ENCODE assay signal across 8 mouse cellular contexts in the genomic region with DNA sequence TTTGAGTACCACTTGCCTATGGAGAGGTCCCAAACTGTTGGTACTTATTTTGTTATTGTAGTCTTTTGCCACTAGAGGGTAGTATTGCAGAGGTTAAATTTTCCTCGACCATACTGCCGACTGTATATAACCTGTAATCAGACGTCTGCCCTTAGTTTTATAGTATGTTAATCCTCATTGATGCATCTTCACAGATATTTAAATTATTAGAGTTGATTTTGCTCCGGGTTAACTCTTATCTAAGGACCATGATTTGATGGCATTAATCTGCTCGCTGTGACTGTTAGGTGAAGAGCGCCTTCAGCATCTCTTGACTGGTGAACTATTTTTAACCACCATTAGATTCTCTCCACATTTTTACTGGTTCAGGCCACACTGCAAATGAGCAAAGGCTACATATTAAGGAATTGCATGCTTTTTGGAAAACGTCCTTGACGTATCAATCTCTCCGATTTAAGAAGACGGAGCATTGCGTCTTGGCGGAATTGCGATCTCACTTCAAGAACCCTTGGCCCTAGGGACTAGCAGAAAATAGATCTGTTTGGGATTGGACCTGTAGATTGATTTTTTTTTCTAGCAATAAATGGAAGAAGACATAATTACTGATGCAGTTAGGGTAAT. TPM values are rescaled to one million over a fixed set of nuclear protein-coding genes. Genes with fewer than 3 reads are reported as not detected.
DNase-seq lines count a peak whose midpoint lies in the region; ATAC-seq and TF ChIP-seq lines count a peak whose summit lies in the region.

No protein-coding gene starts in this region.

- H3K4me2 ChIP-seq in heart, embryonic 15.5 days, result peak overlapping the region; percentile 88
- peak overlapping the region; percentile 90 for H3K4me2 ChIP-seq in liver, embryonic 16.5 days (ENCODE audit: low read depth, low read length)

- H3K4me3 ChIP-seq in cortical plate, adult 2 months (ENCODE audit: insufficient read depth, low read length), result peak overlapping the region; percentile 86
- H3K4me3 ChIP-seq in heart, embryonic 15.5 days, result peak overlapping the region; percentile 65
- H3K4me3 ChIP-seq in liver, embryonic 16.5 days (ENCODE audit: low read depth, low read length), result peak overlapping the region; percentile 92

- DNase-seq in thymus, postnatal 0 days (ENCODE audit: low spot score), result peak; percentile 77
- no peak for DNase-seq in thymus, postnatal 4 days
- peak; percentile 84 for DNase-seq in retina, embryonic 14.5 days (ENCODE audit: low spot score)
- DNase-seq in gastrocnemius, postnatal 4 days (ENCODE audit: low spot score in 2 of 2), result no peak
- DNase-seq in layer of hippocampus, adult 9-10 months (ENCODE audit: low spot score), result no peak

- peak overlapping the region; percentile 63; the same call in 1 of the 2 replicates for H3K9ac ChIP-seq in heart, embryonic 15.5 days
- H3K9ac ChIP-seq in liver, embryonic 16.5 days (ENCODE audit: low read depth, low read length), result peak overlapping the region; percentile 76

- no peaks in the 10 kb centered on the region for H3K27me3 ChIP-seq in heart, embryonic 15.5 days
- H3K27me3 ChIP-seq in liver, embryonic 16.5 days (ENCODE audit: control insufficient read depth, insufficient read depth, low read depth, low read length), result no peaks in the 10 kb centered on the region

- H3K9me3 ChIP-seq in heart, embryonic 15.5 days (replicated peaks), result no peaks in the 10 kb centered on the region
- H3K9me3 ChIP-seq in liver, embryonic 16.5 days (replicated peaks; ENCODE audit: control insufficient read depth, low read length), result no peaks in the 10 kb centered on the region

- peak overlapping the region; percentile 99 for H3K27ac ChIP-seq in cortical plate, adult 2 months (ENCODE audit: insufficient read depth, low read length)
- H3K27ac ChIP-seq in heart, embryonic 15.5 days, result peak overlapping the region; percentile 99
- peak overlapping the region; percentile 6; the same call in 1 of the 2 replicates for H3K27ac ChIP-seq in liver, embryonic 16.5 days (ENCODE audit: low read length)

- TF ChIP-seq POLR2A in cortical plate, adult 2 months (IDR thresholded peaks at IDR 0.05; ENCODE audit: extremely low read depth, insufficient read depth, low read length), result no peak

- peaks cover 6% of the 10 kb centered on the region; the same call in 1 of the 2 replicates for H3K36me3 ChIP-seq in heart, embryonic 15.5 days
- H3K36me3 ChIP-seq in liver, embryonic 16.5 days (ENCODE audit: control insufficient read depth, insufficient read depth), result peaks cover 20% of the 10 kb centered on the region

- H3K4me1 ChIP-seq in cortical plate, adult 2 months (ENCODE audit: control insufficient read depth, insufficient read depth, low read length), result peaks cover 4% of the 10 kb centered on the region
- peaks cover 25% of the 10 kb centered on the region for H3K4me1 ChIP-seq in heart, embryonic 15.5 days (replicated peaks)
- H3K4me1 ChIP-seq in liver, embryonic 16.5 days (ENCODE audit: control insufficient read depth, low read depth, low read length), result peaks cover 19% of the 10 kb centered on the region

- no peak for TF ChIP-seq CTCF in cortical plate, adult 2 months (IDR thresholded peaks at IDR 0.05; ENCODE audit: extremely low read depth, insufficient read depth, low read length)

- ATAC-seq in heart, embryonic 15.5 days (replicated peaks; ENCODE audit: insufficient number of reproducible peaks, insufficient read depth, low FRiP score, low read depth), result no peak
- no peak for ATAC-seq in liver, embryonic 16.5 days (ENCODE audit: low read depth)

- WGBS in heart, embryonic 15.5 days, result 6% methylated on average over 13 of the region's 13 CpGs
- 10% methylated on average over 13 of the region's 13 CpGs for WGBS in liver, embryonic 16.5 days (ENCODE audit: insufficient replicate concordance)

RNA-seq across cellular contexts. Expression of a gene that starts 53.3 kb away (rescaled TPM):
- 5.8 and 6.6 TPM in 2 replicates for polyA plus RNA-seq in thymus, postnatal 0 days (2015; fragmentation: Nextera tagmentation; extraction: Ambion mirVana)
- 262 and 271 TPM in 2 replicates for polyA plus RNA-seq in cortical plate, adult 2 months (2012; rRNA removed)
- polyA plus RNA-seq in heart, embryonic 15.5 days (2015; fragmentation: Nextera tagmentation; extraction: Ambion mirVana), result 7.1 and 8.2 TPM in 2 replicates
- polyA plus RNA-seq in liver, embryonic 16.5 days (2015; fragmentation: Nextera tagmentation; extraction: Ambion mirVana), result 0.61 and 0.79 TPM in 2 replicates
- total RNA-seq in gastrocnemius, postnatal 4 days (2021), result 1 to 10 TPM; 3.2 to 3.8 TPM

Comparison
In these comparisons a context has a peak if more than half of its experiments do, and no peak if none do; other contexts are left out.
1. DNase-seq: peak in thymus, postnatal 0 days (single experiment) and retina, embryonic 14.5 days (single experiment); none in thymus, postnatal 4 days (single experiment), gastrocnemius, postnatal 4 days (0 of 2) and layer of hippocampus, adult 9-10 months (single experiment).
2. H3K27ac ChIP-seq: peak in every context shown above with its lines; median percentile 99 in cortical plate, adult 2 months; 99 in heart, embryonic 15.5 days; 6 in liver, embryonic 16.5 days.
3. RNA of a gene that starts 53.3 kb away (polyA plus RNA-seq): 262 to 271 TPM in cortical plate, adult 2 months; 7.1 to 8.2 TPM in heart, embryonic 15.5 days, 5.8 to 6.6 TPM in thymus, postnatal 0 days and 0.61 to 0.79 TPM in liver, embryonic 16.5 days; every median in the first group is over 10 times any median in the second.
4. Peak in every context shown above with its lines, with median percentiles within 50 percentile points of each other: H3K4me3 ChIP-seq.